Mouse (Mus musculus) spleen, adult 2 months (tissue): ENCODE results near the gene Il17re.

ENCODE experiments used
- CTCF ChIP-seq: fragments of 200-500 bp; IDR thresholded peaks from 2 replicates; pipeline ENCODE4 v1.5.1; 2011; ENCODE audit warnings: mild to moderate bottlenecking, inconsistent platforms; ENCODE audit not compliant: insufficient read depth, insufficient read length, insufficient replicate concordance; ENCODE audit errors: extremely low read depth
- POLR2A ChIP-seq: fragments of 200-500 bp; IDR thresholded peaks from 2 replicates; pipeline ENCODE4 v1.6.1; 2011; ENCODE audit warnings: low read depth, low read length, inconsistent platforms

- TF ChIP-seq CTCF (no peak), POLR2A (no peak)
Observed at GRCm38 (mm10) chr6:113483729-113484128, 25.4 kb downstream of the Il17re start.
